Mouse (Mus musculus): ENCODE results near the gene Iscu. TPM values are rescaled to one million over a fixed set of nuclear protein-coding genes. Genes with fewer than 3 reads are reported as not detected.

Iscu gene
- polyA plus RNA-seq, 1 experiment from 2014 or later = 113 TPM

Other genes starting within 250 kb of the Iscu start
- 1.6 and 2.1 TPM in 2 replicates for gene Cmklr1, start 122.3 kb upstream of the Iscu start, polyA plus RNA-seq (2016; fragmentation: Nextera tagmentation; extraction: Ambion mirVana)
- gene 1700069L16Rik, start 48.0 kb upstream of the Iscu start, polyA plus RNA-seq (2016; fragmentation: Nextera tagmentation; extraction: Ambion mirVana) = not detected in 2 replicates
- 5.4 and 7.2 TPM in 2 replicates for gene Ficd, start 36.9 kb upstream of the Iscu start, polyA plus RNA-seq (2016; fragmentation: Nextera tagmentation; extraction: Ambion mirVana)
- gene Sart3, start 238 bp upstream of the Iscu start, polyA plus RNA-seq (2016; fragmentation: Nextera tagmentation; extraction: Ambion mirVana) = 78.4 and 78.8 TPM in 2 replicates
- gene Tmem119, start 27.8 kb downstream of the Iscu start, polyA plus RNA-seq (2016; fragmentation: Nextera tagmentation; extraction: Ambion mirVana) = 13.9 and 19.4 TPM in 2 replicates
- gene Selplg, start 59.9 kb downstream of the Iscu start, polyA plus RNA-seq (2016; fragmentation: Nextera tagmentation; extraction: Ambion mirVana) = 0.82 and 0.88 TPM in 2 replicates
- 256 and 277 TPM in 2 replicates for gene Coro1c, start 136.0 kb downstream of the Iscu start, polyA plus RNA-seq (2016; fragmentation: Nextera tagmentation; extraction: Ambion mirVana)
- 19.0 and 19.9 TPM in 2 replicates for gene Ssh1, start 221.1 kb downstream of the Iscu start, polyA plus RNA-seq (2016; fragmentation: Nextera tagmentation; extraction: Ambion mirVana)
- gene Dao, start 231.0 kb downstream of the Iscu start, polyA plus RNA-seq (2016; fragmentation: Nextera tagmentation; extraction: Ambion mirVana) = not detected in 2 replicates

Measured in forebrain, embryonic 12.5 days (tissue).